Mouse (Mus musculus) heart, embryonic 16.5 days (tissue): Measurements from ENCODE around the gene Stat6. TPM values are rescaled to one million over a fixed set of nuclear protein-coding genes. Genes with fewer than 3 reads are reported as not detected.

ENCODE experiments used
- ATAC-seq: fragments of 200-750 bp; cut with Nextera tagmentation; replicated peaks from 2 replicates; pipeline ENCODE4 v1.8.0; 2017; ENCODE audit warnings: moderate number of reproducible peaks; ENCODE audit not compliant: insufficient read depth, low FRiP score; ENCODE audit errors: extremely low read depth
- H3K27ac ChIP-seq: fragments of 300-500 bp; sonication (generic); 2 replicates; pipeline ENCODE4 v1.5.1; 2014; ENCODE audit warnings: mild to moderate bottlenecking, low read length, control low read depth, moderate library complexity
- H3K27me3 ChIP-seq: fragments of 300-500 bp; sonication (generic); 2 replicates; pipeline ENCODE4 v1.6.1; 2014; ENCODE audit warnings: low read length, mixed read lengths; ENCODE audit not compliant: control insufficient read depth, insufficient read depth
- H3K36me3 ChIP-seq: fragments of 300-500 bp; sonication (generic); 2 replicates; pipeline ENCODE4 v1.6.1; 2014; ENCODE audit not compliant: control insufficient read depth, insufficient read depth
- H3K4me1 ChIP-seq: fragments of 300-500 bp; sonication (generic); 2 replicates; pipeline ENCODE4 v1.6.1; 2014; ENCODE audit warnings: low read length, mixed read lengths; ENCODE audit not compliant: control insufficient read depth, insufficient read depth
- H3K4me2 ChIP-seq: fragments of 300-500 bp; sonication (generic); 2 replicates; pipeline ENCODE4 v1.6.1; 2014; ENCODE audit warnings: low read depth, mild to moderate bottlenecking, control low read depth, low read length
- H3K4me3 ChIP-seq: fragments of 300-500 bp; sonication (generic); 2 replicates; pipeline ENCODE4 v1.5.1; 2014; ENCODE audit warnings: mild to moderate bottlenecking, control low read depth, low read length
- H3K9ac ChIP-seq: fragments of 300-500 bp; sonication (generic); 2 replicates; pipeline ENCODE4 v1.6.1; 2014; ENCODE audit warnings: low read length, control low read depth
- H3K9me3 ChIP-seq: fragments of 300-500 bp; sonication (generic); replicated peaks from 2 replicates; pipeline ENCODE4 v1.6.1; 2016; ENCODE audit warnings: low read length; ENCODE audit not compliant: control insufficient read depth
- WGBS: fragments of 180-500 bp; shearing (Covaris S2); extraction: QIAGEN DNeasy Blood & Tissue Kit; methylation state at CpG from one replicate; pipeline ENCODE4 v1.1.7; 2014; 5-methylcytosine and 5-hydroxymethylcytosine counted together
- polyA plus RNA-seq: library from polyadenylated mRNA; unstranded; fragments of >200 nt; fragmentation: Nextera tagmentation; extraction: Ambion mirVana; gene quantifications from 2 replicates; pipeline ENCODE4 v1.2.1, GENCODE M21; 2015

Stat6 gene
- polyA plus RNA-seq, 1 experiment from 2014 or later = 36.7 TPM

DNA sequence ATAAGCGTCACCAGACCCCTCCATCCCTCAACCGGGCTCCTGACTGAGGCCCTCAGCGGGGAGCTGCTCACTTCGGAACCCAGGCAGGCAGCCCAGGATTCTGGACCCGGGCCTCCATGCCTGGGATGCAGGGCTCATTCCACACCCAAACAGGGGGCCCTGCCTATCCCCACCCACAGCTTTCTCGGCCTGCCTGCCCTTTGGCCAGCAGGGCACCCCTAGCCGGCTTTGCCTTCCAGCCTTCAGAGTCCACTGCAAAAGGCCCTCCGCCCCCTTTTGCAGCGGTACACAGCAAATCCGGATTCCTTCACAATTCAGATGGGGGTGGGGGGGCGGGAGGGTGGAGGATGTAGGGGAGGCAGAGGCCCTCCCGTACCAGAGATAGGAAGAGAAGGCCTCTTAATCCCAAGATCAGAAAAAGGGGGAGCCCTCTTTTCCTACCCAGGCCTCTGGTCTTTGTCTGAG is 22.8 kb upstream of the Stat6 start:
- Histone ChIP-seq H3K4me2 (peak overlapping the region; percentile 78), H3K4me3 (peak overlapping the region; percentile 62), H3K36me3 (no peaks in the 10 kb centered on the region), H3K27me3 (no peaks in the 10 kb centered on the region), H3K9me3 (no peaks in the 10 kb centered on the region; the same call in 1 of the 2 replicates), H3K27ac (peak overlapping the region; percentile 75), H3K9ac (peak overlapping the region; percentile 77), H3K4me1 (peaks cover 31% of the 10 kb centered on the region)
- 10% methylated on average over 11 of the region's 12 CpGs for WGBS
- no peak for ATAC-seq

DNA sequence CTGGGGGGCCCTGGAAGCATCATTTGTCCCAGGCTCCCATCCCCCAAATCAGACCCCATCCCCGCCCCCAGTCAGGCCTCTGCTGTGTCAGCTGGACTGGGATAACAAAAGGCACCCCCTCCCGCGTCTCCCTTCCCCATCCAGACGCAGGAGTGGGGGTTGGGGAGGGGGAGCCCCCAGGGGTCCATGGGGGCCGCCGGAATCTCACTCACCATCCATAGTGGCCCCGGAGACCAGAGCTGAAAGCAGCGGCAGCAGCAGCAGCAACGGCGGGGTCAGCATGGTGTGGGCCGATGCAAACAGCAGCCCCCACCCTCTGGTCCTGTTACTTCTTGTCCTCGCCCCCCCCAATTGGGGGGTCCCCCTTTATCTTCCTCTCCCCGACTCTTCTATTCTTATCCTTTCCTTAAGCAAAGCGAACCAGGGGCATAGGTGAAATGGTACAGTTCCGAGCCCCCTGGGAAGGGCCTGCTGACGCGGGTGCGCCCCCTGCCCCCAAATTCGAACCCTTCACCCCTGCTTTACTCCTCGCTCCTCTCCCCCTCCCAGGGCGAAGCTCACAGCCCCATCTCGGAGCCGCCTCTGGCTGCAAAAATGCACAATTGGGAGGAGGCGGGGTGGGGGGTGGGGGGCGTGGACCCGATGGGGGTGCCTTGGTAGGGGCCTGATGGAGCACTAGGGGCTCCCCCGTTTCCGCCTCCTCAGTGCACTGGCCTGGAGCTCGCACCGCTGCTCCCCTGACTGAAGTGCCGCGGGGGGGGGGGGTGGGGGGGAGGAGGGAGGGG is 22.2 kb upstream of the Stat6 start, which contains the start of gene Lrp1:
Gene Lrp1, minus strand, starts transcription at position 743 of the 785 bp plus-strand sequence.
- H3K9ac ChIP-seq = peak within 1 kb of the TSS; percentile 77
- peak within 1 kb of the TSS; percentile 82 for H3K27ac ChIP-seq
- no peaks in the 10 kb centered on the region; the same call in 1 of the 2 replicates for H3K9me3 ChIP-seq
- H3K4me2 ChIP-seq = peak within 1 kb of the TSS; percentile 78
- H3K4me3 ChIP-seq = peak within 1 kb of the TSS; percentile 62
- peak; percentile 24 for ATAC-seq
- no peaks in the 10 kb centered on the region for H3K36me3 ChIP-seq
- H3K27me3 ChIP-seq = no peaks in the 10 kb centered on the region
- peaks cover 25% of the 10 kb centered on the region for H3K4me1 ChIP-seq
- 3% methylated on average over 30 of the region's 32 CpGs for WGBS

DNA sequence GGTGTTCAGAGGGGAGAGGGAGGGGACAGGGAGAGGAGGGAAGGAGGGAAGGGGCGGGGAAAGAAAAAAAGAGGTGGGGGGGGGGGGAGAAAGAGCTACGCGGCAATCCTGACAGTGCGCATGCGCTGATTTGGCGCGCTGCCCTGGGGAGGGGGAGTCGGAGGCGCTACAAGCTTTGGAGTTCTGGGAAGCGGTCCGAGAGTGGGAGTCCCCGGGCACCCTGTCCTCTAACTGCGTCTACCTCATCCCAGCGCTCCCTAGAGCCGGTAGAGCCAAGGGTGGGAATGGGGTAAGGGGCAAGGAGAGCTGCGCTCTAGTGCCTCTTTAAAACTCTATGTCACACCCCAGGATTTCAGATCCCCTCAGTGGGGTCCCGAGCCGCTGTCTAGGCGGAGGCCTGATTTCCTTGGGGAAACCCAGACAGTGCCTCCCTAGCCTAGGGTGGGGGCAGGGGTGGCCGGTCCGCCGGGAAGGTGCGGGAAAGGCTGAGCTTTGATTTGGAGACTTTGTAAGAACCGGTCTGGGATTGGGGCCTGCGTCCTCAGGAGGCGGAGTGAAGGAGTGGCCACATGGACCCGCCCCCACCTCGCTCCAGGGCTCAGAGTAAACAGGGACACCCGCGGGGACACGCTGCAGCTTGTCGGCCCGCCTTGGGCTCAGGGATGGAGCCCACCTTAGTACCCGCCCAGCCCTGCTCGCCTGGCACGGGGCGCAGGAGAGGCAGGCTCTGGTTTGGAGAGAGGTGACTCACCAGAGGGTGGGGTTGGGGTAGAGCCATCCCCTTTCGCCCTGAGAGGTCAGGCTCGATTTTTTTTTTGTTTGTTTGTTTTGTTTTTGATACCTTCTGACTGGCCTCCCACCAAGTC is 21.4 kb upstream of the Stat6 start:
- WGBS = under 1% methylated on average over 38 of the region's 39 CpGs
- H3K9ac ChIP-seq = peak overlapping the region; percentile 65
- peaks cover 17% of the 10 kb centered on the region for H3K4me1 ChIP-seq
- H3K36me3 ChIP-seq = no peaks in the 10 kb centered on the region
- H3K9me3 ChIP-seq = peaks cover 2% of the 10 kb centered on the region
- H3K4me2 ChIP-seq = peak overlapping the region; percentile 78
- peak overlapping the region; percentile 82 for H3K27ac ChIP-seq
- H3K4me3 ChIP-seq = peak overlapping the region; percentile 62
- ATAC-seq = peak; percentile 92
- no peaks in the 10 kb centered on the region for H3K27me3 ChIP-seq

DNA sequence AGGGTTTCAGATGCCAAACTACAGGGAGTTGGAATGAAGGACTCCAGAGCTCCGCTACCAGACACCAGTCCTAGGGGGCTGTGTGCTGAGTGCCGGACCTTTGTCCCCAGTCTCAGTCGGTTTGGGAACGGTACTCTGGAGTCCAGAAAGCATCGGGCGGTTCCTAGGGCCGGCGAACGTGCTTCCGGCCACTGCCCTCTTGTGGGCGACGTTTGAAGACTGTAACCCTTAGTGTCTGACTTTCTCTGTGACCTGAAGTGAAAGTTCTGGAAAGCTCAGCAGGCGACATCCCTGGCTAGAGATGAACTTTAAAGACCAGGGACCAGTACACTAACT is 20.8 kb upstream of the Stat6 start:
- Histone ChIP-seq H3K4me3 (peak overlapping the region; percentile 62), H3K9ac (peak overlapping the region; percentile 65), H3K9me3 (peaks cover 7% of the 10 kb centered on the region), H3K4me1 (peaks cover 14% of the 10 kb centered on the region), H3K4me2 (peak overlapping the region; percentile 78), H3K36me3 (no peaks in the 10 kb centered on the region), H3K27me3 (no peaks in the 10 kb centered on the region), H3K27ac (peak overlapping the region; percentile 82)
- WGBS = 1% methylated on average over 13 of the region's 13 CpGs
- ATAC-seq = peak; percentile 33; the same call in 1 of the 2 replicates

DNA sequence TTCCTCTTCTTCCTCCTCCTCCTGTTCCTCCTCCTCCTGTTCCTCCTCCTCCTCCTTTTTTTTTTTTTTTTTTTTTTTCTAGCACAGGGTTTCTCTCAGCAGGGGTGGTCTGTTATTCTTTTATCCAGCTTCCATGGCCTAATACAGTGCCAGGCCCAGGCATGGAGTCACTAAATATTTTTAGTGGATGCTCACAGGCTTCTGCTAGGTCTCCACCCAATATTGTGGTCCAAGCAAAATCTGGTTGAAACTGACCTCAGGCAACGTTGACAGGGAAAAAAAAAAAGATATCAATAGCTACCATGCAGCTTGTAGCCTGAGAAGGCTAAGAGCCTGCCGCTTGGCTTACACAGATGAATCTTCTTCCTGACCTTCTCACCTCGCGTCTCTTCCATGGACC is 20.1 kb upstream of the Stat6 start:
- ATAC-seq = no peak
- Histone ChIP-seq H3K4me2 (no peak overlapping the region), H3K36me3 (no peaks in the 10 kb centered on the region), H3K9ac (no peak overlapping the region), H3K4me3 (no peak overlapping the region), H3K27ac (no peak overlapping the region), H3K9me3 (peaks cover 7% of the 10 kb centered on the region), H3K4me1 (peaks cover 9% of the 10 kb centered on the region), H3K27me3 (no peaks in the 10 kb centered on the region)
- 60% methylated on average over 4 of the region's 4 CpGs for WGBS

DNA sequence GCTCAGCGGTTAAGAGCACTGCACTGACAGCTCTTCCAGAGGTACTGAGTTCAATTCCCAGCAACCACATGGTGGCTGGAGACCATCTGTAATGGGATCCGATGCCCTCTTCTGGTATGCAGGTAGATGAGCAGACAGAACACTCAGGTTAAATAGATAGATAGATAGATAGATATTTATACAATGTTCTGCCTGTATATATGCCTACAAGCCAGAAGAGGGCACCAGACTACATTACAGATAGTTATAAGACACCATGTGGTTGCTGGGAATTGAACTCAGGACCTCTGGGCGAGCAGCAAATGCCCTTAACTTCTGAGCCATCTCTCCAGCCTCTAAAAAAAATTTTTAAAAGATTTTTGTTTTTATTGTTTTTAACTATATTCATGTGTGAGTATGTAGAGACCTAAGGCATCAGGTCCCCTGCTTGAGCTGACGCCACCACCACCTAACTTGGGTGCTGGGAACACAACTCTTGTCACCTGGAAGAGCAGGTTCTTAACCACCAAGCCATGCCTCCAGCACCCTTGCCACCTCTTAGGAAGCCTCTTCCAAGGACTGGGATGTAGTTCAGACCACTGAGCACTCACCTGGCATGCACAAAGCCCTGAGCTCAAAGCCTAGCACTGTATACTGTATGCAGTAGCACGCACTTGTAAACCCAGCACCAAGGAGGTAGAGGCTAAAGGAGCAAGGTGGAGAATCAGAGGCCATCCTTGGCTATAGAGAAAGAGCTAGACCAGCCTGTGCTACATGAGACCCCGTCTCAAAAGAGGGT is 19.2 kb upstream of the Stat6 start:
- H3K4me3 ChIP-seq = no peak overlapping the region
- peaks cover 5% of the 10 kb centered on the region; the same call in 1 of the 2 replicates for H3K4me1 ChIP-seq
- 95% methylated on average over 6 of the region's 6 CpGs for whole genome bisulfite sequencing
- H3K27ac ChIP-seq = no peak overlapping the region
- peaks cover 7% of the 10 kb centered on the region for H3K9me3 ChIP-seq
- no peak for ATAC-seq
- no peaks in the 10 kb centered on the region for H3K36me3 ChIP-seq
- no peaks in the 10 kb centered on the region for H3K27me3 ChIP-seq
- H3K9ac ChIP-seq = no peak overlapping the region
- H3K4me2 ChIP-seq = no peak overlapping the region

DNA sequence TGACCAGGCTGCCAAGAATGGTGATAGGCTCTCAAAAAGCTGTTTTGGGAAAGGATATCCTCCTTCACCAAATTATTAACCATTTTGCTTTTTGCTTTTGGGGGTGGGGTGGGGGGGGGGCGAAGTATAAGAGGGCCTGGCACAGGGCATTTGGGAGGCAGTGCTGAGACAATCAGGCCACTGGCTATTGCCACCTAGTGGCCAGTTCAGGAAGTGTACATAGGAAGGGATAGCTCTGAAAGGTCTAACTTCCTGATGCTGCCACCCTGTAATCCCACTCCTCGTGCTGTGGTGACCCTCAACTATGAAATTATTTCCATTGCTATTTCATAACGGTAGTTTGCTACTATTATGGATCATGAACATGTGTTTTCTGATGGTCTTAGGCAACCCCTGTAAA is 16.4 kb upstream of the Stat6 start:
- no peaks in the 10 kb centered on the region for H3K27me3 ChIP-seq
- H3K36me3 ChIP-seq = no peaks in the 10 kb centered on the region
- ATAC-seq = no peak
- H3K4me2 ChIP-seq = no peak overlapping the region
- peaks cover 7% of the 10 kb centered on the region for H3K9me3 ChIP-seq
- no peak overlapping the region for H3K27ac ChIP-seq
- H3K9ac ChIP-seq = no peak overlapping the region
- H3K4me1 ChIP-seq = 0 out of 2 replicates have a peak, but pooled peaks cover 3% of the 10 kb centered on the region
- no peak overlapping the region for H3K4me3 ChIP-seq
- WGBS = 85% methylated on average over 3 of the region's 3 CpGs

DNA sequence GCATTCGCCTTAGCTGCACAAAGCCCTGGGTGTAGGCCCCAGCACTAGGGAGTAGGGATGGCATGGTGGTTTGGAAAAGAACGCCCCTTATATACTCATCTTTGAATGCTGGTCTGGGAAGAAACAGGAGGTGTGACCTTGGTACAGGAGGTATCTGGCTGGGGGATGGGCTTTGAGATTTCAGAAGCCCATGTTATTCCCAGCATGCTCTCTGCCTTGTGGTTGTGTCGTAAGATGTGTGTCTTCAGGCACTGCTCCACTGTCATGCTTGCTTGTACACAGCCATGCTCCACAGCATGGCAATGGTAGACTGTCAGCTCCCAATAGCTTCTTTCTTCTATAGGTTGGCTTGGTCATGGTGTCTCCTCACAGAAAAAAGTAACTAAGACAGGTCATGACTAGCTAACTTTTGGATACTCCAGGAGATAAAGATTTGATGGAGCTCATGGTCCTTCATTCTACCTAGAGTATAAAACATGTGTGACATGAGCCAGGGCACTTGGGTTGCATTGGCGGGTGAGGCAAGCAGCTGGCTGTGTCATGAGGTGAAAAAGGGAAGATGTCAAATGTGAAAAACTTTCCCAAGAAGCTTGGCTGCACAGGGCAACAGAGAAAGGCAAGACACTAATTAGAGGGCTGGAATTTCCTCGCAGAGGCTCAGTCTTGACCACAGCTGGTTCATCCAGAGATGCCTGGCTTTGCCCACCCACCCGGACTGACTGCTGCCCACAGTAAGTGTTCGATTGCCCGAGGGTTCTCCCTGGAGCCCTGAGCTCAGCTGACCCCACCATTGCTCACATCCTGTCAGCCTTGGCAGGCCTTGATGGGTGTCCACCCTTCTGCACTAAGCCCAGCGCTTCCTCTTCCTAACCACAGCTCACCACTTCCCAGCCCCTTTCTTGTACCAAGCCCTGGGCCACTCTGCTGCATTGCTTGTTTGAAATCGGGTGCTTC is 11.2 kb upstream of the Stat6 start:
- no peaks in the 10 kb centered on the region for H3K27me3 ChIP-seq
- no peak for ATAC-seq
- H3K4me3 ChIP-seq = no peak overlapping the region
- H3K27ac ChIP-seq = no peak overlapping the region
- no peaks in the 10 kb centered on the region for H3K36me3 ChIP-seq
- H3K9me3 ChIP-seq = peaks cover 4% of the 10 kb centered on the region
- H3K9ac ChIP-seq = no peak overlapping the region
- H3K4me1 ChIP-seq = no peaks in the 10 kb centered on the region
- H3K4me2 ChIP-seq = no peak overlapping the region
- WGBS = 84% methylated on average over 10 of the region's 10 CpGs
